Mouse (Mus musculus) mesoderm, embryonic 11.5 days (tissue): ENCODE measurements around the gene Btbd3.

ENCODE experiments used
- DNase-seq: peaks from one replicate; pipeline ENCODE4 v3.0.0-alpha.2; 2012; ENCODE audit warnings: low read depth, low spot score

Btbd3 gene

DNA sequence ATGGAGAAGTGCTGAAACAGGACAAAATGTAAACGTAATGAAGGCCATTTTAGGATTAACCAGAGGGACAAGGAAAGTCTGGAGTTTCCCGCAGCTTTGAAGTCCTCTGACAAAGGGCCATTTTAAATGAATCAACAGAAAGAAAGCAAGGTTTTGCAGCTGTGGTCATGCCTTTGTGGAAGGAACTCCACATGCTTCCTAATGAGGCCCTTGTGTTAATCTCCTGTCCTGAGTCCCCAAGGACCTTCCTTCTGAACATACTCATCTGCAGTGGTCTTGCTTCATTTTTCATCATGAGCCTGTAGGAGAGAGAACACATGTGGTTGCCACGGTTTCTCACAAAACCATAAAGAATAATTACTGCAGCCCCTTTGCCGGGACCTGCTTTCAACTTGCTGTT lies 275.6 kb downstream of the Btbd3 start:
- peak; percentile 45 for DNase-seq

DNA sequence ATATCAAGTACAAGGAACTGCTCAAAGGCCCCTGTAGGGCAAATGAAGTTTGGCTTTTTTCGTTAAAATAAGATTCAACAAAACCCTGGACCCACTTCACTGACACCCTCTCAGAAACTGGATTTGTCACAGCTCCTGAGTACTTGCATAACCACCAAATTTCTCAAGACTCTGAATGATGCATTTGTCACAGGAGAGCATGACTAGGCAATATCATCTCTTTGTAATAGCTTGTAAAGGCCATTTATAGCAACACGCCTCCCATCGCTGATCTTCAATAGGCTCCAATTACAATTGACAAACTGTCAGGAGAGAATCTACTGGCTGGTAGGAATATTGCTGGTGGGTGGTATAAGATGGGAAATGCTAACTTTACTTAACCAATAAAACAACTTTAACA lies 283.3 kb downstream of the Btbd3 start:
- DNase-seq, result no peak

DNA sequence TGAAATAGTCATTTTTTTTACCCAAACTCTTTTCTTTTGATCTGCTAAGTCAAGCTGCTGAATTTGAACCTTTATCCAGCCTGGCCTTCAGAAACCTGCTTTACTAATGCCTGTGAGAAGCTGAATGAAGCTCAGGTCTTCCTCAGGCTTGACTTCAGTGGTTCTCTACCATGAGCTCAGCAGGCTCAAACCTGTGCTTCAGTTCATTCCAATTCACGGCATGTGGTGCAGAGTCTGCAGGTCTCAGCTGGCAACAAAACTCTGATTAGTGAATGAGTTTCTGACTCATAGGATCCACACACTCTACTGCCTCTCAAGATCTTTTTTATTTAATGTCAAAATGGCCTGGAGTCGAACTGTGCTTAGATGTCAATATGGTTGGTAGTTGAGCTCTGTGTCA lies 292.6 kb downstream of the Btbd3 start:
- DNase-seq, result no peak

GRCm38 (mm10) chr2:138551516-138551915 lies 295.2 kb downstream of the Btbd3 start:
- DNase-seq, result no peak

GRCm38 (mm10) chr2:138555106-138555862 lies 298.9 kb downstream of the Btbd3 start:
- no peak for DNase-seq

GRCm38 (mm10) chr2:138585930-138586329 lies 329.6 kb downstream of the Btbd3 start:
- DNase-seq, result peak; percentile 4

GRCm38 (mm10) chr2:138587335-138587734 lies 331.0 kb downstream of the Btbd3 start:
- no peak for DNase-seq

- DNase-seq, result no peak
These were observed 331.6 kb downstream of the Btbd3 start for GRCm38 (mm10) chr2:138587795-138588545.

DNA sequence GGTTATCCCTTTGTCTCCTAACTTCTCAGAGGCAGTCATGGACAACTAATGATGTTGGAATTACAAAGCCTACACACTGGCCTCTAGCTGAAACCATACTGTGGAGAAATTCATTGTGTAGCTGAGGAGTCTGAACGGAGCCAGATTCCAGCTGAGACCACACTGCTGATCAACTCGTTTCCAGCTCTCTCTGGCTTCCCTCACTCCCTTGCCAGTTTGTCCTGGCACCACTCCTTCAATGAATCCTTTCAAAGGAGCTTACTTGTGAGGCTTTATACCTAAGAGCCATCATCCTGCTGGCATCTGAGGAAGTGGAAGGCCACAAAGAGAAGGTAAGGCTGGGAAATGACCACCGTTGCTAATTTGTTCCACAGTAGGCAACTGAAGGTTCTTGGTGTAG lies 332.7 kb downstream of the Btbd3 start:
- DNase-seq, result no peak

DNA sequence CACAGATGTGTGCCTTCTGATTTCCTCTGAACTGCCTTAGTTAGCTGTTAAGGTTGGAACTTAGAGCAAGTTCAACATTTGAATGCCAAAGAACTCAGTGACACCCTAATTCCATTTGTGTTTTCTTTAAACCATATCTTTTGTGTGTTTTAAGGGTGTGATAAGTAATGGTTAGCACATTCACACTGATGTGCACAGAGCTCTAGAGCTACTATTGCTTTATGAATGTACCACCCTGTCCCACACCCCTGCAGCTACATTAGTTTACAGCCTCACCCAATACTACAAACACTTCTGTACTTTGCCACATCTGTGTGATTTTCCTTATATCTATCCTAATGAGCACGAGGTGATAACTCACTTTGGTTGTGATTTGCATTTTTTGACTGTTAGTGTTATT lies 333.9 kb downstream of the Btbd3 start:
- DNase-seq, result no peak

DNA sequence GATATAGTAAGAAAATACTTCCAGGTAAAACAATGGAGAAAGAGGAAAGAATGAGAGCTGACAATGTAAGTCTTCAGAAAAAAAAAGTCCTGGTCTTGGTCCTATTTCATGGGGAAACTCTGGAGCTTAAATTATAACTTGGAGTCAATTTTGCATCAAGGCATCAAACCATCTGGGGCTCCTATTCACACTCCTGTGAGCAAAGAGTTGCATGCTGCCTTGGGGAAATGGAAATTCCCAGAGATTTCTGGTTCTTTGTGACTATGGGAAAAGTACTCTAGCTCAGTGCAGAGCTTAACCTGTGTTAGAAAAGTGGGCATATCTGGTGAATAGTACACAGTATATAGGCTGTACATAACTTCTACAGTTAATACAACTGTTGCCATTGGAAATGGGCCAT lies 356.0 kb downstream of the Btbd3 start:
- no peak for DNase-seq

DNA sequence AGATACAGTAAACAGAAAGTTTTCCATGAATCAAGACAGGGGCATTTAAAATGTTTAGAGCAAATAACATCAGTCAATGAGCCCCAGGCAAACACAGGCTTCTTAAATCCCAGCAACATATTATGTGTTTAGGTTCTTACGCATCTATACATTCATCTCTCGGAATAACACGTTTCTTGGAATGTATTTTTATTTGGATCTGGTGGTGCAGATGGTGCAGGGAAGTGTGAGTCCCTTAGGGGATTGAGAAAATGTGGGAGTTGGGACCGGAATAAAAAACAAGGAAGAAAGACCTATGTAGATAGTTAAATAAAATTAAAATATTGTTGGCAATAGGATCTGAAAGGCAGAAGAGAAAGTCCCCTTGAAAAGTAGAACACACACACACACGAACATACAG lies 361.1 kb downstream of the Btbd3 start:
- no peak for DNase-seq
